Mouse (Mus musculus): Measurements from ENCODE around the gene Agrp. TPM values are rescaled to one million over a fixed set of nuclear protein-coding genes. Genes with fewer than 3 reads are reported as not detected.
A peak's percentile ranks its signal among the peaks of the same experiment; 100 is the strongest.

Gene Agrp
- polyA plus RNA-seq, 1 experiment, result 0.47 TPM

- Histone ChIP-seq H3K27me3 (ENCODE audit: control insufficient read depth, insufficient read depth, insufficient read length) (no peaks in the 10 kb centered on the region), H3ac (ENCODE audit: control insufficient read depth, insufficient read length) (no peak overlapping the region), H3K79me2 (ENCODE audit: control insufficient read depth, insufficient read depth) (peaks cover 7% of the 10 kb centered on the region), H3K4me3 (no peak overlapping the region), H3K4me2 (ENCODE audit: low read depth) (no peak overlapping the region), H3K36me3 (ENCODE audit: control insufficient read depth, insufficient read depth) (peaks cover 9% of the 10 kb centered on the region)
- TF ChIP-seq MYOG (IDR thresholded peaks at IDR 0.05; ENCODE audit: control insufficient read depth in 1 of 3, insufficient read depth in 1 of 3, insufficient read length in 2 of 3, low read depth in 2 of 3) (no peak), E2F4 (IDR thresholded peaks at IDR 0.05; ENCODE audit: insufficient read depth) (no peak), MAX (IDR thresholded peaks at IDR 0.05; ENCODE audit: low read depth) (no peak), CEBPB (IDR thresholded peaks at IDR 0.05; ENCODE audit: insufficient read depth, poor library complexity, severe bottlenecking) (no peak), TCF3 (IDR thresholded peaks at IDR 0.05; ENCODE audit: insufficient read length, low read depth) (no peak), POLR2A (IDR thresholded peaks at IDR 0.05; ENCODE audit: insufficient read length, low read depth) (no peak), USF1 (IDR thresholded peaks at IDR 0.05; ENCODE audit: low read depth) (no peak), POLR2AphosphoS2 (IDR thresholded peaks at IDR 0.05; ENCODE audit: insufficient read length, low read depth) (no peak), REST (IDR thresholded peaks at IDR 0.05; ENCODE audit: insufficient read depth, insufficient read length) (no peak), TCF12 (IDR thresholded peaks at IDR 0.05; ENCODE audit: insufficient read depth, poor library complexity, severe bottlenecking) (no peak), SRF (IDR thresholded peaks at IDR 0.05; ENCODE audit: control insufficient read depth, insufficient read length, low read depth) (no peak), MYOD1 (IDR thresholded peaks at IDR 0.05; ENCODE audit: control insufficient read depth in 1 of 3, insufficient read length in 2 of 3, low read depth in 2 of 3) (no peak)
Measured at GRCm38 (mm10) chr8:105542032-105542656, 95.0 kb downstream of the Agrp start.

DNA sequence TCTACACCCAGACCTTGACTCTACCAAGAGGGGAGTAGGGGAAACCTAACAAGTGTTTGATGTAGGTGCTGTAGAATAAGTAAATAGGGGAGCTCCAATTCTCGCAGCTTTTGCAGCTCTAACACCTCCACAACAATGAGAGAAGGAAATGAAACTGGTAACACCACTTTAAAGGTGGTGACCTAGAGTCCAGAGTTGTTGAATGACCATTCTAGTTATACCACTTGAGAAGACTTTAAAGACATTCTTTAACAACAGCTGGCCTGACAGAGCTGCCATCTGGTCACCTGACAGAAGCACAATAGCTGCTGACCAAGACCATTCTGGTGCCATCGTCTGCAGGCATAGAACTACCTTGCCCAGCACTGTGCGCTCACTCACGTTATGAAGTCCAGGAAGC lies 98.3 kb downstream of the Agrp start:
- Histone ChIP-seq H3K4me2 (ENCODE audit: low read depth) (no peak overlapping the region), H3K36me3 (ENCODE audit: control insufficient read depth, insufficient read depth) (peaks cover 14% of the 10 kb centered on the region), H3ac (ENCODE audit: control insufficient read depth, insufficient read length) (no peak overlapping the region), H3K79me2 (ENCODE audit: control insufficient read depth, insufficient read depth) (peaks cover 7% of the 10 kb centered on the region), H3K4me3 (no peak overlapping the region), H3K27me3 (ENCODE audit: control insufficient read depth, insufficient read depth, insufficient read length) (no peaks in the 10 kb centered on the region)
- TF ChIP-seq E2F4 (IDR thresholded peaks at IDR 0.05; ENCODE audit: insufficient read depth) (no peak), SRF (IDR thresholded peaks at IDR 0.05; ENCODE audit: control insufficient read depth, insufficient read length, low read depth) (no peak), USF1 (IDR thresholded peaks at IDR 0.05; ENCODE audit: low read depth) (no peak), MAX (IDR thresholded peaks at IDR 0.05; ENCODE audit: low read depth) (no peak), MYOD1 (IDR thresholded peaks at IDR 0.05; ENCODE audit: control insufficient read depth in 1 of 3, insufficient read length in 2 of 3, low read depth in 2 of 3) (no peak), TCF12 (IDR thresholded peaks at IDR 0.05; ENCODE audit: insufficient read depth, poor library complexity, severe bottlenecking) (no peak), MYOG (IDR thresholded peaks at IDR 0.05; ENCODE audit: control insufficient read depth in 1 of 3, insufficient read depth in 1 of 3, insufficient read length in 2 of 3, low read depth in 2 of 3) (no peak), TCF3 (IDR thresholded peaks at IDR 0.05; ENCODE audit: insufficient read length, low read depth) (no peak), CEBPB (IDR thresholded peaks at IDR 0.05; ENCODE audit: insufficient read depth, poor library complexity, severe bottlenecking) (no peak), POLR2AphosphoS2 (IDR thresholded peaks at IDR 0.05; ENCODE audit: insufficient read length, low read depth) (no peak), REST (IDR thresholded peaks at IDR 0.05; ENCODE audit: insufficient read depth, insufficient read length) (no peak), POLR2A (IDR thresholded peaks at IDR 0.05; ENCODE audit: insufficient read length, low read depth) (no peak)

DNA sequence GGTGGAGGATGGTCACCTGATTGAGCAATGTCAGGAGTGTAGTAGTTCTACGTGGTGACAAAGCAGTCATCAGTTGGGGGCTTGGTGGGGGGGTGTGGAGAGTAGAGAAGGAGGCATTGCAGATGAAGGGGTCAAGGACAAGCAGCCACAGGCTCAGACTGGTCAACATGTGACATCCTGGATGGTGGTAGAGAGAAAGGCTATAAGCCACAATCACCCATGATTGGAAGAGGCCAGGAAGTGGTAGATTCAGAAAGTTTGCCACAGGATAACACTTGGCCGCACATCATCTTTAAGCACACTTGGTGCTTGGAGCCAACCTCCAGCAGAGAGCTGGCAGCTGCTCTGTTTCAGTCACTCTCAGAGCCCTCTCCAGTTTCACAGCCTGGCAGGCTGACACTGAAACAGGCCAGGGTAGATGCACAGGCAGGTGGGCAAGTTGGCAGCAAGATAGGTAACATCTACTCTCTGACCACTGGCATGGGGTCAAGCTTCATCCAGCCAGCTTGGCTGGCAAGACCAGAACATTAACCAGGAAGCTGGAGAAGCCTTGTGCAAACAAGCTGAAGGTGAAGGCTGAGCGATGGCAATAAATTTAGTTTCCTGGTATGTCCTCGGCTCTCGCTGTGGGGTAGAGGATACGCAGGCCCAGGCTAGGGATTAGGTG lies 100.0 kb downstream of the Agrp start:
- H3K36me3 ChIP-seq (ENCODE audit: control insufficient read depth, insufficient read depth), result peaks cover 12% of the 10 kb centered on the region
- H3K4me3 ChIP-seq, result no peak overlapping the region
- TF ChIP-seq MYOG (IDR thresholded peaks at IDR 0.05; ENCODE audit: control insufficient read depth in 1 of 3, insufficient read depth in 1 of 3, insufficient read length in 2 of 3, low read depth in 2 of 3) (peak in 2 of 3 experiments; percentile 52 to 71), MYOD1 (IDR thresholded peaks at IDR 0.05; ENCODE audit: control insufficient read depth in 1 of 3, insufficient read length in 2 of 3, low read depth in 2 of 3) (peak in 2 of 3 experiments; percentile 61 to 74), TCF12 (IDR thresholded peaks at IDR 0.05; ENCODE audit: insufficient read depth, poor library complexity, severe bottlenecking) (no peak)
- peaks cover under 1% of the 10 kb centered on the region for H3K79me2 ChIP-seq (ENCODE audit: control insufficient read depth, insufficient read depth)
- no peak overlapping the region for H3ac ChIP-seq (ENCODE audit: control insufficient read depth, insufficient read length)
- H3K4me2 ChIP-seq (ENCODE audit: low read depth), result no peak overlapping the region
- H3K27me3 ChIP-seq (ENCODE audit: control insufficient read depth, insufficient read depth, insufficient read length), result no peaks in the 10 kb centered on the region

- Histone ChIP-seq H3K27me3 (ENCODE audit: control insufficient read depth, insufficient read depth, insufficient read length) (no peaks in the 10 kb centered on the region), H3ac (ENCODE audit: control insufficient read depth, insufficient read length) (no peak overlapping the region), H3K79me2 (ENCODE audit: control insufficient read depth, insufficient read depth) (no peaks in the 10 kb centered on the region), H3K36me3 (ENCODE audit: control insufficient read depth, insufficient read depth) (peaks cover 10% of the 10 kb centered on the region), H3K4me2 (ENCODE audit: low read depth) (no peak overlapping the region), H3K4me3 (no peak overlapping the region)
- TF ChIP-seq MAX (IDR thresholded peaks at IDR 0.05; ENCODE audit: low read depth), result no peak
Measured at GRCm38 (mm10) chr8:105536546-105536945, 100.6 kb downstream of the Agrp start.

DNA sequence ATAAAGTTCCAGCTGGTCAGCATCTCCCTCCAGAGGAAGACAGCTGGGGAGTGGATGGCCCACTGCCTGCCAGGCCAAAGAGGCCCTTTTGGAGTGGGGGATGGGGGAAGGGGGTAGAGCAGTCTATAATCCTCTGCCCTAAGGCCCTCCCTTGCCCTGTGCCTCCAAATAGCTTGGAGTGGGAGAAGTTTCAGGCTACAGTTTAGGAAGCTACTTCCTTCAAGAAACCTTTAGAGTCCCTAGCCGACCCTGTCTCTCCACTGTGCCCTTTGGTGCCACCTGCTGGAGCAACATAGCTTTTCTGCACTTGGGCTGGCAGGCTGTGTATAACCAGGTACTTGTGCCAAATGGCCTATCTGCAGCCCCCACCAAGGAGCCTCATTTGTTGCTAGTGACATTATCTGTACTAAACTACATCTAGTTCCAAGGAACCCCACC lies 103.3 kb downstream of the Agrp start:
- Histone ChIP-seq H3K4me2 (ENCODE audit: low read depth) (peak overlapping the region; percentile 21), H3K36me3 (ENCODE audit: control insufficient read depth, insufficient read depth) (peaks cover 10% of the 10 kb centered on the region), H3ac (ENCODE audit: control insufficient read depth, insufficient read length) (no peak overlapping the region), H3K27me3 (ENCODE audit: control insufficient read depth, insufficient read depth, insufficient read length) (no peaks in the 10 kb centered on the region), H3K4me3 (no peak overlapping the region), H3K79me2 (ENCODE audit: control insufficient read depth, insufficient read depth) (no peaks in the 10 kb centered on the region)
- TF ChIP-seq E2F4 (IDR thresholded peaks at IDR 0.05; ENCODE audit: insufficient read depth) (no peak), MAX (IDR thresholded peaks at IDR 0.05; ENCODE audit: low read depth) (no peak), MYOD1 (IDR thresholded peaks at IDR 0.05; ENCODE audit: control insufficient read depth in 1 of 3, insufficient read length in 2 of 3, low read depth in 2 of 3) (peak in 1 of 3 experiments; percentile 14), TCF12 (IDR thresholded peaks at IDR 0.05; ENCODE audit: insufficient read depth, poor library complexity, severe bottlenecking) (no peak), MYOG (IDR thresholded peaks at IDR 0.05; ENCODE audit: control insufficient read depth in 1 of 3, insufficient read depth in 1 of 3, insufficient read length in 2 of 3, low read depth in 2 of 3) (peak in 2 of 3 experiments; percentile 40 to 51), POLR2A (IDR thresholded peaks at IDR 0.05; ENCODE audit: insufficient read length, low read depth) (no peak), USF1 (IDR thresholded peaks at IDR 0.05; ENCODE audit: low read depth) (no peak), CEBPB (IDR thresholded peaks at IDR 0.05; ENCODE audit: insufficient read depth, poor library complexity, severe bottlenecking) (no peak)
